Mouse (Mus musculus): ENCODE results near the gene Vkorc1l1.
A peak's percentile ranks its signal among the peaks of the same experiment; 100 is the strongest.

Vkorc1l1 gene

DNA sequence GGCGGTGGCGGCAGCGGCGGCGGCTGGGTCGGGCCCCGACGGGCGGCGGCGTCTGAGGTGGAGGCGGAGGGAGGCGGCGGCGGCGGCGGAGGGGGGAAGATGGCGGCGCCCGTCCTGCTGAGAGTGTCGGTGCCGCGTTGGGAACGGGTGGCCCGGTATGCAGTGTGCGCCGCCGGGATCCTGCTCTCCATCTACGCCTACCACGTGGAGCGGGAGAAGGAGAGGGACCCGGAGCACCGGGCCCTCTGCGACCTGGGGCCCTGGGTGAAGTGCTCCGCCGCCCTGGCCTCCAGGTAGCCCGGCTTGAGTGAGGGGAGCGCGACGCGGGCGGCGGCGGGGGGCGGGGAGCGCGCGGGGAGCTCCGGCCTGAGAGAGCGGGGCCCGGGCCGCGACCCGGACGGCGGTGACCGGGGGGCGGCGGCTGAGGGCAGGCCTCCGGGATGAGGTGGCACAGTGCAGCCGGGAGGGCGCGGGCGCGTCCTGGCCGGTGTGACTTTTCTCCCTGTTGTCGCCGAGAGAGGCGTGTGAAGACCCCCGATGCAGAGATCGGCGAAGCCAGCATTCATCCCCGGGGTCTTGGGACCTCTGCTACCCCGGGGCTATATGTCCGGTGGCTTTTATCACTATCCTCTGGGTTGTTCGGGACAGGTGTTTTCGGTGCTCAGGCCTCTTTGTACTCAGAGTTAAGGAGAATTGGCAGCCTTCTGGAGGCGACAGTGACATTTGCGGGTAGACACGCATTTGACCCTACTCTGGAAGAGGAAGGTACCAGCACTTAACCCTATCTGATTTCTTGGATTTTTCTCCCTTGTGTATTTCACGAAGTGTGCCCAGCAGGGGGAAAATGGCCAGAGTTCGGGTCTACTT, 536 bp downstream of the Vkorc1l1 start:
- DNase-seq (ENCODE audit: low spot score in 2 of 2), result peak; percentile 37 to 50

DNA sequence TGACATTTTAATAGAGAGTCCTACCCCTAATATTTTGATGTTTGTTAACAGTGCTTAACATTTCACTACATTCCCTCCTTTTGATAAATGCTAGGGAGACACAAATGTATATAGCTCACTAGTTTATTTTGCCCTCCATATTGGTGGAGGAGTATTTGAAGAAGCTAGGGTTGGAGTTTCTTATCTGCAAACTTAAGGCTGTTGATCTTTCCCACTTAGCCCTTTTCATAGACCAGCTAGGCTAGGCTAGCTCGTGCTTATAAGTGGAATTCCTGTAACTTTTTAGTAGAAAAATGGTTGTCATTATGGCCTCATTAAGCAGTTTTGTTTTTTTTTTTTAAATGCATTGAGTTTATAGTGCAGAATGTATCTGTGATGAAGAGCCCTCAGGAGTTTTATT, 1.6 kb downstream of the Vkorc1l1 start:
- no peak for DNase-seq (ENCODE audit: low spot score in 2 of 2)

DNA sequence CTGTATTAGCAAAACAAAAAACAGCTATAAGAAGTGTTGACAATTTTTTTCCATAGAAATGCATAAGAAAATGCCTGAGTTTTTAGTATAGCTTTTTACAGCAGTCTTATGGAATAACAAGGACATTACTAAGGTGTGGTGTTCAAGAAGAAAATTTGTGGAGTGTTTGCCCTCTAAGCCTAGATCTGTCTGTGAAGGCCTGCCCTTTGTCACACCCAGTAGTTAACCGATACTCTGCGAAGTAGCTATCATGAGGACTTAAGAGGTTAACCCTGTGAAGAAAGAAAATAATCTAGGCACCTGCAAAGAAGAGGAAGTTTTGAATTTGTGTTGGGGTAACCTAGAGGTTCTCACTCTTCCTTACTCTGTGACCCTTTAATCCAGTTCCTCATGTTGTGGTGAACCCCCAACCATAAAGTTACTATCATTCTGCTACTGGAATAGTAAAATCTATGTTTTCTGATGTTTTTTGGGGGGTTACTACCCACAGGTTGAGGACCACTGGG, 5.8 kb downstream of the Vkorc1l1 start:
- DNase-seq (ENCODE audit: low spot score in 2 of 2), result no peak

DNA sequence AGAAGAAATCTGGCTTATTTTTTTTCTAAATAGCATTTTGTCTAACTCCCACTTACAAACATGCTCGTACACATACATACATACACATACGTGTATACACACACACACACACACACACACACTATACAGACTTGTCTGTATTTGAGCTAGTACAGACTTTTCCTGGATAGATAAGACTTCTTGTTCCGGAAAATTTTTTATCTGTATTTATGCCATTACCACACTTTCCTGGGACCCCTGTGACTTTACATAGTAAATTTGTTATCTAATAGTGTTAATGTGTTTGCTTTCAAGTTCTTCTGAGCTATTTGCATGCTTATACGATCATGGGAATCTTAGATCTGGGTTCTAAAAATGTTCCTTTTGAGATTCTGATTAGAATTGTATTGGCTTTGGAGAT, 10.4 kb downstream of the Vkorc1l1 start:
- no peak for DNase-seq (ENCODE audit: low spot score in 2 of 2)

DNA sequence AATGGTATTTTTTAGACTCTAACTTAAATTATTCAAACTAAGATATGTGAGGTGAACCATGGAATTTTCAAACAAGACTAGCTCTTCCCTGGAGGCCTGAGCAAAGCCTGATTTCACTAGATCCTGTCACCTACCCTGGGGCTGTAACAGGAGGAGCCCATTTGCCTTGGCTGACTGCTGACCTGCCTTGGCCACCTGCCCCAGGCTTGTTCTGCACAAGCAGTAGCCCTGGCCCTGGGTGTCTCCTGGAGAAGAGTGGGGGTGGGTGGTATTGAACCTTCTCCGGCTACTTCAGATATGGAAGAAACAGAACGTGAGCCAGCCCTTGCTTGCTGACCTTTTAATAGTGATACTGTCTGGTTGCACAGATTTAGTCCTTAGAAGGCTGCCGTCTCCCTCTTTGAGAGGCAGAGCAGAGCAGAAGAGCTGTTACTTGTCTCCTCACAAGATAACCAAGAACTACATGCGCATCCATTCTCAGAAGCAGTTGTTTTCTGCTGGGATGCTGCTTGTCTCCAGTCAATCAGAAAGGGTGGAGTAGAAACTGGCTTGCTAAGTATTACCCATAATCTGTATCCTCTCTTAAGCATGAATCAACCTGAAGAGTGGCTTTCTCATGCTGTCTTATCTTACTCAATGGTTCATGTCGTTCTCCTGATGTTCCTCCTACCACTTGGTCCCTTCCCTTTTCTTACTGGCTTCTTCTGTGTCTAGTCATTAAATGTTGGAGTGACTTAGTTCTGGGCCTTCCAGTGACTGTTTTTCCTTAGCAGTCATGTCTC, 12.9 kb downstream of the Vkorc1l1 start:
- DNase-seq (ENCODE audit: low spot score in 2 of 2), result no peak

DNA sequence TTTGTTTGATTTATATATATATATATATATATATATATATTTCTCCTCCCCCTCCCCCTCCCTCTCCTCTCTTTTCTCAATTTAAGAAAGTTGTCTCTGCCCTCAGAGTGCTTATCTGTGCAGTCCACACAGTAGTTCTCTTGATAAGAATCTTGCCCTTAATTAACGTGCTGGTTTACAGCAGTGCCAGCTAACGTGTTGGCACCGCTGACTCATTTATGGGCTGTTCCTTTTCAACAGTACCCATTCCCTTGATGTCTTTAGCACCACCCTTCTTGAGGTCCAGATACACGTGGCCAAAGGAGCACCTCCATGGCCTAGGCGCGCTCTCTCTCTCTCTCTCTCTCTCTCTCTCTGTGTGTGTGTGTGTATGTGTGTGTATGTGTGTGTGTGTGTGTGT, 14.0 kb downstream of the Vkorc1l1 start:
- DNase-seq (ENCODE audit: low spot score in 2 of 2), result no peak

DNA sequence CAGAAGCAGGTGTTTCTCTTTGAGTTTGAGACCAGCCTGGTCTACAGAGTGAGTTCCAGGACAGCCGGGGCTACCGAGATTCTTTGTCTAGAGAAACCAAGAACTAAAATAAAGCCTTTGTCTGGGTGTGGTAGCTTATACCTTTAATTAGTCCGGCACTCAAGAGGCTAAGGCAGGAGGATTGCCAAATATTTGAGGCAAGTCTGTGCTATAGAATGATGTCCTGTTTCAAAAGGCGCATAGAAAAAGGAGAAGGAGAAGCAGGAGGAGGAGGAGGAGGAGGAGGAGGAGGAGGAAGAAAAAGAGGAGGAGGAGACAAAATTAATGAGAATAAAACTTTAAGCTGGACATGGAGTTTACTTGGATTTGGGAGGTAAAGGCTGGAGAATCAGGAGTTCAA, 21.5 kb downstream of the Vkorc1l1 start:
- DNase-seq (ENCODE audit: low spot score in 2 of 2), result no peak

DNA sequence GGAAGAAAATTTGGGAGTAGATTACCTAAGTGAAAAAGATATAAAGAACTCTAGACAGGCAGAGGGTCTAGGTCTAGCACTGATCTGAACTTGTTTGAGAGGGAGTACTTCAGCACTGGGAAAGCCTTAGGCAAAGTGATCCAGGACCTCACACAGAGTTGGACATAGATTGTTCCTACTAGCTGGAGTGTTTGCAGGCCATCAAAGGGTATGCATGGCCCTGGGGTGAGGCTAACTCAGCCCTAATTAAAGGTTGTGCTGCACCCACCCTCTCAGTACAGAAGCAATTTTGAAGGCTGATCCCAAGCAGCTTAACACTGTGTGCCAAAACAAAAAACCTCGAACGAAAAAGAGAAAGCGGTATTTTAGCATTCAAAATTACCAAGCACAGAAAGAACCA, 24.7 kb downstream of the Vkorc1l1 start:
- no peak for DNase-seq (ENCODE audit: low spot score in 2 of 2)

DNA sequence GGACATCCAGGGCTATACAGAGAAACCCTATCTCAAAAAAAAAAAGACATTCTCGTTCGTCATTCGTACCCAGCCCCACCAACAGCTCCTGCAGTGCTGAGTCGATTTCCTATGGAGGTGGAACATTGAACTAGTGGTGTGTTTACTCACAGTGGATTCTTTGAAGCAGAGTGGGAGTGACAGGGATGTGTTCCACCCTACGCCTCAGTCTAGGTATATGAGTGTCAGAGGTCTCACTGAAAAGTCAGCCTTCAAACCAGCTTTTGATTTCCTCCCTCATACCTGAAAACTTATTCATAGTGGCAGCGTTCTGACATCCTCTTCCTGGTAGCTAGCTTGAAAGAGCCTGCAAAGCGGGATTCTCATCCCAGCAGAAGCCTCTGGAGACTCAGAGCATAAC, 26.6 kb downstream of the Vkorc1l1 start:
- no peak for DNase-seq (ENCODE audit: low spot score in 2 of 2)

DNA sequence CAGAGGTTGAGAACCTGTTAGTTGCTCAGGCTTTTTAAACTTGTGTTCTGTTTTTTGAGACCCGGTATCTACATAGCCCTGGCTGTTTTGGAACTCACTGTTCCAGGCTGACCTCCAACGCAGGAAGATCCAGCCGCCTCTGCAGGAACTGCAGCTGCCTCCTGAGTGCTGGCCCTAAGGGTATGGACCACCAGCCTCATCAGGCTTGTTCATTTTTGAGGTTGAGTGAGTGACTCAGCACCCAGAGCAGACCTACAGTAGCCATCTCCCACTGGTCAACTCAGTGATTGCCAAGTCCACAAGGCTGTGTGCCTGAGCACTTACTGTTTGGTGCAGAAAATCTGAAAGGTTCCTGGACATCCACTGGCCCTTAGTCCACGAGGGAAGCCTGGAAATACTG, 29.7 kb downstream of the Vkorc1l1 start:
- DNase-seq (ENCODE audit: low spot score in 2 of 2), result no peak

DNA sequence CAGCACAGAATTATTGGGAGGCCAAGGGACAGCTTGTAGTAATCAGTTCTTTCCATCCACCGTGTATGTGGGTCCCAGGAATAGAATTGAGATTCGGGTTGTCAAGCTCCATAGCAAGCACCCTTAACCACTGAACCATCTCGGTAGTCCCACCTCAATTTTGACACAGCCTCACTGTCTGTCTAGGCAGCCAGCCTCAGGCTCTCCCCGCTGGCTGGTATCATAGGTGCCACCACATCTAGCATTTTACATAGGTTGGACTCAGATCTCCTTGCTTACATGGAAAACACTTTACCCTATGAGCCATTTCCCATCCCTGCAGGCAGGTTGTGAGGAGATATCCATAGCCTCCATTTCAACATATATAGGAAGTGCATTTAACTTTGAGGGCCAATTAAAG, 32.6 kb downstream of the Vkorc1l1 start:
- DNase-seq (ENCODE audit: low spot score in 2 of 2), result no peak

DNA sequence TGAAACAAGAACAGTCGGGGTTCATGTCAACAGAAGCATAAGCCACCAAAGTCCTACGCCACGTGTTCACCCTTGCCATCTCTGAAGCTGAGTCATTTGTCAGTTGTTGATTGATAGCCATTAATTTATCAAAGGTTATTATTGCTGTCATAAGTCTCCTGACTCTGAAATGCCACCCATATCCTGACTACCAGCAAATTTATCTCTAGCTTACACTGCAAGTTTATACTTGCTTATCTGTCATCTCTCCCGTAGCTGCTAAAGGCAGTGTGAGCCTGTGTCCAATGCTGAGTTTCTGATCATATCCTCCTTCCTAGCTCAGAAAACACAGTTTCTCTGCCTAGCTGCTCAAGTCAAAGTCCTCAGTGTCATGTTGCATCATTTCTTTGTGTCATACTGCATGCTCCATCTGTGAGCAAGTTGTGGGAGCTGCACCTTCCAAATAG, 33.1 kb downstream of the Vkorc1l1 start:
- no peak for DNase-seq (ENCODE audit: low spot score in 2 of 2)

DNA sequence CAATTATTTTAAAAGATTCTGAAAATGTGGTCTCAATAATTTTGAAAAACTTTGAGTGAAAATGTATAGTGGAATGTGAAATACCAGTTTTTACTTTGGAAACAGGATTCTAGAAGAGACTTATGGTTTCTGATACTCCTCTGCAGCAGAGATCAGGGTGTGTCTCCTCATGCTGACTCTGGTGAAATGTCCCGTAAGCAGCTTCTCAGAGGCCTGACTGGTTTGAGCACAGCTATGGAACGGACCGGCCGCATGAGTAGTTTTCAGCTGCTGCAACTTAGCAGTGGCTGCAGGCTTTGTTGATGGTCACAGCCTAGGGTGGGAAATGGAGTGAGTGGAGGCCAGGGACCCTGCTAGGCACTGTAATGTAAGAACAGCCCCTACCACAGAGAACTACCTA, 36.0 kb downstream of the Vkorc1l1 start:
- DNase-seq (ENCODE audit: low spot score in 2 of 2), result no peak

DNA sequence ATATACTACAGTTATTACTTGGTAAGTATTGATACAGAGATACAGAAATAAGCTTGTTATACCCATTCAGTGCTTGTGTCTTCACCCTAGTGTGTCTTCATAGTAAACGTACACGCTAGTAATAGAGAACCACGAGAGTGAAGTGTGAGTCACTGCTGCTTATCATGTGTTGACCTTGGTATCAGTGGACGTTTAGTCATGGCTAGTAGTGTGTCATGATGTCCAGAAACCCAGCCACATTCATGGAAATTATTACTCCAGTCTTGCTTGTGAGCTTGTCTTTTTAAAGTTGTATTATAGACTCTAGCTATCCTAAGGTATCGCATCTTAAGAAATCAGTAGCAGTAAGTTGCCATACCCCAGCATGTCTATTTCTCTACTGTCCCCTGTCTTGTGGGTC, 36.8 kb downstream of the Vkorc1l1 start:
- no peak for DNase-seq (ENCODE audit: low spot score in 2 of 2)

DNA sequence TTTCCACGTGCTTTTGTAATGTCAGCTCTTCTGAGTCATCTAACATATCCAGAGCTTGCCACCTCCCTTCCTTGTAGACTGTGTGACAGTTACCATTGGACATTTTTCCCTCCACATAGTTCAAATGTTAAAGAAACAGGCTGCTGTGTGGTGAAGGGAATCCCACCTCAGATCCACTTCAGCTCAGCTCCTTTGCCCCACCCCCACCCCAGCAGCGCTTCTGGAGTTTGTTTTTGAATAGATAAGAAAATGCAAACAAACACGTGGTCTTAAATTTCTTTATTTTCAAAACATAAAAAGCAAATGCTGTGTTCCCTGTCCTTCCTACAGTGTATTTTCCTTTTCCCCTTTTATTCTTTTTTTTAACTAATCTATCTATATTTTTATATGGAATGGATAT, 38.4 kb downstream of the Vkorc1l1 start:
- no peak for DNase-seq (ENCODE audit: low spot score in 2 of 2)

DNA sequence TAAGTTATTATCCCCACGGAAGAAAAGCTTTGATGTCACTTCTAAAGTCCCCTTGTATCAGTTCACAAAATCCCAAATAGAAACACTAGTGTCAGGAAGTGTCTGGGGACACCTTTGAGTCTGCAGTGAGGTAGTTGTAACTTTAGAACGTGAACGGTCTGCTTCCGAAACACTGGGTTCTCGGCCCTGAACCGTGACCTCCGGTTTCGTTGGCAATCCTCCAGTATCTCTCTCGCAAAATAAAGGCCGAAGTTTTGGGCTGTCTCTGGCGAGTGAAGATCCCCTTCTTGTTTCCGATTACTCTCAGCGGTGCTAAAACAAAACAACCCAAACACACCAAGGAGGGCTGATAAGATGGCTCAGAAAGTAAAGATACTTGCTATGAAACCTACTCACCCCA, 47.6 kb downstream of the Vkorc1l1 start:
- no peak for DNase-seq (ENCODE audit: low spot score in 2 of 2)

DNA sequence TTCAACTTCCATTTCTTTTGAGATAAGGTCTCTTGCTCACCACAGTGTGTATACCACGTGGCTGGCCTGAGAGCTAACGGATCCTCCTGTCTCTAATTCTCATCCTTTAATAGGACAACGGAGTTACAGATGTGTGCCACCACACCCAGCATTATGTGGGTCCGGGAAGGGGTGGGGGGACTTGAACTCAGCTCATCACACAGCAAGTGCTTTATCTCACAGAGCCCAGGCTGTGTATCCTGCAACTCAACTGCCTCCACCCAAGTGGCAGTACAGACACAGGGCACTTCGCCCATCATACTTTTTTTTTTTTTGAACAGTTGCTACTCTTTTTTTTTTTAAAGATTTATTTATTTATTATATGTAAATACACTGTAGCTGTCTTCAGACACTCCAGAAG, 50.1 kb downstream of the Vkorc1l1 start:
- no peak for DNase-seq (ENCODE audit: low spot score in 2 of 2)

DNA sequence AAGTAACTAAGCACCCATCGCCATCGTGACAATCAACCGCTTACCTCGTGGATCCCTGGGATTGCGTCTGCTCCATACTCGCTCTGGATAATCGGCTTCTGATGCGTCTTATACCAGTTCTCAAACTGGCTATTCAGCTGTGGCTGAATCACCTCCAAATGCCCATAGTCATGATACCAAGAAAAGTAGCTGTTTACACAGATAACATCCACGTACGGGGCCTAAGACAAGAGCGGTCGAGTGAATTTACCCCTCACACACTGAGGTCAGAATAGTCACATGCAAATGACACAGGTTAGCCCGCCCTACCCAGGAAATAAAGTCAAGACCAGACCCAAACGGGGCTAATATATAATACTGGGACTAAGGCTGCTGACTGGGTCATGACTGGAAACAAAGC, 51.6 kb downstream of the Vkorc1l1 start:
- DNase-seq (ENCODE audit: low spot score in 2 of 2), result no peak

DNA sequence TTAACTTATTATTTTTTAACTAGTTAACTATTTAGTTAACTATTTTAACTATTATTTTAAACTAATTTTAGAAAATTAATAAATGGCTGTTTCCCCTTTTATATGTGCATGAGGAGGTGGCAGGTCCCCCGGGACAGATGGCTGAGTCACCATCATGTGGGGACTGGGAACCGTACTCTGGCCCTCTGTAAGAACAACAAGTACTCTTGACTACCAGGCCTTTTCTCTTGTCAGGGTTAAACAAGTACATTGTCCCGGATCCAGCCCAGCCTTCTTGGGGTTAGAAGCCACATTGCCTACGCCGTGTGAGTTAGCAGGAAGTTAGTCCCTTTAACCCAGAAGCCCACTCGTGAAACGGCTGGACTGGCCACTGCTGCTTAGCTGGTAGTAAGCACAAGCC, 53.2 kb downstream of the Vkorc1l1 start:
- DNase-seq (ENCODE audit: low spot score in 2 of 2), result no peak

DNA sequence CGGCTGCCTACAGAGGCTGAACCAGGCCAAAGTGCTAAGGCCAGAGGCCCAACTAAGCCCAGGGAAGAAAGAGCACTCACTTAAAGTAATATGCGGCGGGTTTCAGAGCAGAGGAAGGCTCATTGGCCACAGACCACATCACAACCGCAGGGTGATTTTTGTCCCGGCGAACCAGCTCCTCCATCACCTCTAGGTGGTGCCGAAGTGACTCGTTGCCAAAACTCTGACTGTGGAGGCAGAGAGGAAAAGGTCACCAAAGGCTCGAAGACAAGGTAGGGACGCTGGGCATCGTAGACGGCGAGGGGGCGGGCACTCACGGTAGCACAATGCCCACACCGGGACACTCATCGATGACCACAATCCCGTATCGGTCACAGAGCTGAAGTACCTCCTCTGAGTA, 55.9 kb downstream of the Vkorc1l1 start:
- DNase-seq (ENCODE audit: low spot score in 2 of 2), result no peak

DNA sequence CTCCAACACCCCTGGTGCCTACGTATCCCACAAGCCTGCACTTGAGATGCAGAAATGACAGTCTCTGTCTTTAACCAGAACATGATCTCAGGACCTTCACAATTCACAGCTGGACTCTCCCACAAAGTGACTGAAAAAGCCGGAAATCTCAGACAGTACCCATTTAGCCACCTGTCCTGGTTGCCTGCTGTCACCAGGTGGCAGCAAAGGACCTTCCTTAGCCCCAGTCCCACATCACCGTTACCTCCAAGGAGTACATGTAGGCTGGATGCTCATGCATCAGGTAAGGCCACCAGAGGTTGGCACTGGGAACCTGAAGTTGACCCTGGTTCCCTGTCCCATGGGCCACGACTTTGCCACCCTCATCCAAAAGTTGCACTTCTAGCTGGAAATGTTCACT, 57.3 kb downstream of the Vkorc1l1 start:
- peak; percentile 22 to 54 for DNase-seq (ENCODE audit: low spot score in 2 of 2)

DNA sequence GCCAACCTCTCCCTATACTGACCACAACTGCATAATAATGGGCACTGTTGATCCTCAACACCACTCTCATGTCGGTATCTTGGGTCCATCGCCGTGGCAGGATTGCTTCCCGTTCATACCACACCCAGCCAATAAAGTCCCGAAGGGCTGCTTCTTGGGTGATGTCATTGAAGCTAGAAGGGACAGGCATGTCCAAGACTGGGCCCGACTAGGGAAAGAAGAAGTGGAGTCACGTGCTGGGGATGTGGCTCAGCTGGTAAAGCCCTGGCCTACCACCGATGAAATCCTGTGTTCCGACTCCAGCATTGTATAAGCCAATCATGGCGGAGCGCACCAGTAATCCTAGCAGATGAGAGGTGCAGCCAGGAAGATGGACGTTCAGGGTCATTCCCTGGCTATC, 59.0 kb downstream of the Vkorc1l1 start:
- no peak for DNase-seq (ENCODE audit: low spot score in 2 of 2)
